Mouse (Mus musculus): ENCODE measurements around the gene Olfr972. TPM values are rescaled to one million over a fixed set of nuclear protein-coding genes. Genes with fewer than 3 reads are reported as not detected.
A peak's percentile ranks its signal among the peaks of the same experiment; 100 is the strongest.
"Not testable (repeated sequence)": the region's sequence is repeated elsewhere in the genome, so short reads cannot be mapped to it uniquely, and the experiment has no call there.

Gene Olfr972
- not detected in 2 replicates for total RNA-seq (2014; fragmentation: Nextera tagmentation)
- not detected in 2 replicates for total RNA-seq (2017)

GRCm38 (mm10) chr9:39866122-39866521 lies at the start of gene Olfr972:
TSS of gene Olfr972 (plus strand) at chr9:39866422.
- ATAC-seq (replicated peaks; ENCODE audit: low FRiP score, low TSS enrichment, poor library complexity, severe bottlenecking), result no peak

GRCm38 (mm10) chr9:39836576-39836975 lies 29.6 kb upstream of the Olfr972 start, which contains the start of gene Olfr971:
TSS of gene Olfr971 (plus strand) at chr9:39836876.
- ATAC-seq (replicated peaks; ENCODE audit: low FRiP score, low TSS enrichment, poor library complexity, severe bottlenecking), result not testable (repeated sequence)

GRCm38 (mm10) chr9:39871986-39872385 lies 5.8 kb downstream of the Olfr972 start:
- not testable (repeated sequence) for ATAC-seq (replicated peaks; ENCODE audit: low FRiP score, low TSS enrichment, poor library complexity, severe bottlenecking)

- not testable (repeated sequence) for ATAC-seq (replicated peaks; ENCODE audit: low FRiP score, low TSS enrichment, poor library complexity, severe bottlenecking)
Measured at GRCm38 (mm10) chr9:39877541-39878396, 11.5 kb downstream of the Olfr972 start.

DNA sequence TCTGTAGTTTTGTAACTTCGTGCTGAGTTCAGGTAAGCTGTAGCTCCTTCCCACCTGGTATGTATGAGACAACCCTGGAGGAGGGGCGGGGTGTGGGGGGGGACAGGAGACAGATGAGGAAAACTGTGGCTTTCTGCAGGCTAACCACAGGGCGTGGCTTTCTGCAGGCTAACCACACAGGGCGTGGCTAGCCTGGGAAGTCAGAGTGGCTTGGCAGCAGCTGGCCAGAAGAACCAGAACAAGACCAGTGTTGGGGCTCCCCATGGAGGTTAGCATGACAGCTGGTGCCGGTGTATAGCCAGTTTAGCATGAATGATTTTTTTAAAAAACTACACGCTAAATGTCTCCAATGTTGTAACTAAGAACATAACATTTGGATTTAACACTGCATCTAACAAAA lies 38.9 kb downstream of the Olfr972 start:
- ATAC-seq (replicated peaks; ENCODE audit: low FRiP score, low TSS enrichment, poor library complexity, severe bottlenecking), result peak; percentile 75

GRCm38 (mm10) chr9:39907036-39907435 lies 40.8 kb downstream of the Olfr972 start, which contains the start of gene Olfr229:
TSS of gene Olfr229 (plus strand) at chr9:39907336.
- ATAC-seq (replicated peaks; ENCODE audit: low FRiP score, low TSS enrichment, poor library complexity, severe bottlenecking), result no peak

DNA sequence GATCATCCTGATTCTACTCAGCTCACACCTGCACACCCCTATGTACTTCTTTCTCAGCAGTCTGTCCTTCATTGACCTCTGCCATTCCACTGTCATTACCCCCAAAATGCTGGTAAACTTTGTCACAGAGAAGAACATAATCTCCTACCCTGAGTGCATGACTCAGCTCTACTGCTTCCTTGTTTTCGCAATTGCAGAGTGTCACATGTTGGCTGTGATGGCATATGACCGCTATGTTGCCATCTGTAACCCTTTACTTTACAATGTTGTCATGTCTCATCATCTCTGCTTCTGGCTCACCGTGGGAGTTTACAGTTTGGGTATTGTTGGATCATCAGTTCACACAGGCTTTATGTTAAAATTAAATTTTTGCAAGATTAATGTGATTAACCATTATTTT lies 43.7 kb downstream of the Olfr972 start:
- no peak for ATAC-seq (replicated peaks; ENCODE audit: low FRiP score, low TSS enrichment, poor library complexity, severe bottlenecking)

Other genes starting within 250 kb of the Olfr972 start
- gene Olfr960, start 245.0 kb upstream of the Olfr972 start, total RNA-seq (2014; fragmentation: Nextera tagmentation), result not detected in 2 replicates
- gene Olfr960, start 245.0 kb upstream of the Olfr972 start, total RNA-seq (2017), result not detected in 2 replicates
- not detected in 2 replicates for gene Olfr961, start 221.3 kb upstream of the Olfr972 start, total RNA-seq (2014; fragmentation: Nextera tagmentation)
- not detected in 2 replicates for gene Olfr961, start 221.3 kb upstream of the Olfr972 start, total RNA-seq (2017)
- gene Olfr963, start 199.2 kb upstream of the Olfr972 start, total RNA-seq (2014; fragmentation: Nextera tagmentation), result not detected in 2 replicates
- not detected in 2 replicates for gene Olfr963, start 199.2 kb upstream of the Olfr972 start, total RNA-seq (2017)
- gene Olfr149, start 159.3 kb upstream of the Olfr972 start, total RNA-seq (2014; fragmentation: Nextera tagmentation), result not detected in 2 replicates
- gene Olfr149, start 159.3 kb upstream of the Olfr972 start, total RNA-seq (2017), result not detected in 2 replicates
- not detected in 2 replicates for gene Olfr965, start 155.1 kb upstream of the Olfr972 start, total RNA-seq (2014; fragmentation: Nextera tagmentation)
- not detected in 2 replicates for gene Olfr965, start 155.1 kb upstream of the Olfr972 start, total RNA-seq (2017)
- gene Olfr150, start 135.4 kb upstream of the Olfr972 start, total RNA-seq (2014; fragmentation: Nextera tagmentation), result not detected in 2 replicates
- not detected in 2 replicates for gene Olfr150, start 135.4 kb upstream of the Olfr972 start, total RNA-seq (2017)
- not detected in 2 replicates for gene Olfr967, start 120.2 kb upstream of the Olfr972 start, total RNA-seq (2014; fragmentation: Nextera tagmentation)
- gene Olfr967, start 120.2 kb upstream of the Olfr972 start, total RNA-seq (2017), result not detected in 2 replicates
- gene Olfr968, start 83.2 kb upstream of the Olfr972 start, total RNA-seq (2014; fragmentation: Nextera tagmentation), result not detected in 2 replicates
- not detected in 2 replicates for gene Olfr968, start 83.2 kb upstream of the Olfr972 start, total RNA-seq (2017)
- gene Olfr969, start 75.5 kb upstream of the Olfr972 start, total RNA-seq (2014; fragmentation: Nextera tagmentation), result not detected in 2 replicates
- gene Olfr969, start 75.5 kb upstream of the Olfr972 start, total RNA-seq (2017), result not detected in 2 replicates
- not detected in 2 replicates for gene Olfr970, start 57.6 kb upstream of the Olfr972 start, total RNA-seq (2014; fragmentation: Nextera tagmentation)
- not detected in 2 replicates for gene Olfr970, start 57.6 kb upstream of the Olfr972 start, total RNA-seq (2017)
- not detected in 2 replicates for gene Olfr971, start 29.5 kb upstream of the Olfr972 start, total RNA-seq (2014; fragmentation: Nextera tagmentation)
- not detected in 2 replicates for gene Olfr971, start 29.5 kb upstream of the Olfr972 start, total RNA-seq (2017)
- not detected in 2 replicates for gene Olfr229, start 40.9 kb downstream of the Olfr972 start, total RNA-seq (2014; fragmentation: Nextera tagmentation)
- not detected in 2 replicates for gene Olfr229, start 40.9 kb downstream of the Olfr972 start, total RNA-seq (2017)
- gene Olfr974, start 71.1 kb downstream of the Olfr972 start, total RNA-seq (2014; fragmentation: Nextera tagmentation), result not detected in 2 replicates
- not detected in 2 replicates for gene Olfr974, start 71.1 kb downstream of the Olfr972 start, total RNA-seq (2017)
- gene Olfr975, start 85.6 kb downstream of the Olfr972 start, total RNA-seq (2014; fragmentation: Nextera tagmentation), result not detected in 2 replicates
- not detected in 2 replicates for gene Olfr975, start 85.6 kb downstream of the Olfr972 start, total RNA-seq (2017)
- not detected in 2 replicates for gene Olfr976, start 94.7 kb downstream of the Olfr972 start, total RNA-seq (2014; fragmentation: Nextera tagmentation)
- not detected in 2 replicates for gene Olfr976, start 94.7 kb downstream of the Olfr972 start, total RNA-seq (2017)
- gene Olfr978, start 125.7 kb downstream of the Olfr972 start, total RNA-seq (2014; fragmentation: Nextera tagmentation), result not detected in 2 replicates
- gene Olfr978, start 125.7 kb downstream of the Olfr972 start, total RNA-seq (2017), result not detected in 2 replicates
- gene Olfr979, start 137.0 kb downstream of the Olfr972 start, total RNA-seq (2014; fragmentation: Nextera tagmentation), result not detected in 2 replicates
- gene Olfr979, start 137.0 kb downstream of the Olfr972 start, total RNA-seq (2017), result not detected in 2 replicates
- not detected in 2 replicates for gene Olfr980, start 143.2 kb downstream of the Olfr972 start, total RNA-seq (2014; fragmentation: Nextera tagmentation)
- not detected in 2 replicates for gene Olfr980, start 143.2 kb downstream of the Olfr972 start, total RNA-seq (2017)
- not detected in 2 replicates for gene Olfr981, start 155.0 kb downstream of the Olfr972 start, total RNA-seq (2014; fragmentation: Nextera tagmentation)
- gene Olfr981, start 155.0 kb downstream of the Olfr972 start, total RNA-seq (2017), result not detected in 2 replicates
- not detected in 2 replicates for gene Olfr982, start 207.4 kb downstream of the Olfr972 start, total RNA-seq (2014; fragmentation: Nextera tagmentation)
- not detected in 2 replicates for gene Olfr982, start 207.4 kb downstream of the Olfr972 start, total RNA-seq (2017)
- gene Olfr983, start 227.2 kb downstream of the Olfr972 start, total RNA-seq (2014; fragmentation: Nextera tagmentation), result not detected in 2 replicates
- gene Olfr983, start 227.2 kb downstream of the Olfr972 start, total RNA-seq (2017), result not detected in 2 replicates
- not detected in 2 replicates for gene Olfr984, start 247.8 kb downstream of the Olfr972 start, total RNA-seq (2014; fragmentation: Nextera tagmentation)
- gene Olfr984, start 247.8 kb downstream of the Olfr972 start, total RNA-seq (2017), result not detected in 2 replicates